Mouse (Mus musculus) myocyte (in vitro differentiated cells): ENCODE data around the gene Spint1.

Experiments used
- CEBPB ChIP-seq: IDR thresholded peaks from 2 replicates; pipeline ENCODE4 v1.6.1; 2011; ENCODE audit warnings: mild to moderate bottlenecking, moderate library complexity; ENCODE audit not compliant: poor library complexity, insufficient read depth, severe bottlenecking
- E2F4 ChIP-seq: IDR thresholded peaks from one replicate; pipeline ENCODE4 v1.6.1; 2011; ENCODE audit warnings: mild to moderate bottlenecking, control low read depth, moderate library complexity; ENCODE audit not compliant: insufficient read depth
- MAX ChIP-seq: IDR thresholded peaks from one replicate; pipeline ENCODE4 v1.6.1; 2011; ENCODE audit warnings: low read depth, mild to moderate bottlenecking, control low read depth
- MYOD1 ChIP-seq, 3 experiments: IDR thresholded peaks; one replicate each; pipeline ENCODE4 v1.6.1; 2011; ENCODE audit warnings: control low read depth in 2 of 3, low read depth in 2 of 3, mild to moderate bottlenecking in 2 of 3, moderate library complexity in 1 of 3; ENCODE audit not compliant: insufficient read length in 2 of 3, control insufficient read depth in 1 of 3
- POLR2A ChIP-seq: IDR thresholded peaks from one replicate; pipeline ENCODE4 v1.6.1; 2011; ENCODE audit warnings: low read depth, mild to moderate bottlenecking, control low read depth, moderate library complexity; ENCODE audit not compliant: insufficient read length
- POLR2AphosphoS2 ChIP-seq: IDR thresholded peaks from one replicate; pipeline ENCODE4 v1.6.1; 2011; ENCODE audit warnings: low read depth, control low read depth; ENCODE audit not compliant: insufficient read length
- TCF12 ChIP-seq: IDR thresholded peaks from one replicate; pipeline ENCODE4 v1.6.1; 2011; ENCODE audit warnings: mild to moderate bottlenecking, control low read depth; ENCODE audit not compliant: poor library complexity, insufficient read depth, severe bottlenecking
- TCF3 ChIP-seq: IDR thresholded peaks from one replicate; pipeline ENCODE4 v1.6.1; 2011; ENCODE audit warnings: low read depth, control low read depth; ENCODE audit not compliant: insufficient read length
- USF1 ChIP-seq: IDR thresholded peaks from one replicate; pipeline ENCODE4 v1.6.1; 2011; ENCODE audit warnings: low read depth, mild to moderate bottlenecking, control low read depth, moderate library complexity

- TF ChIP-seq POLR2A (no peak), MAX (no peak), POLR2AphosphoS2 (no peak), CEBPB (no peak), TCF3 (no peak), E2F4 (no peak), USF1 (no peak), MYOD1 (IDR thresholded peaks at IDR 0.05; ENCODE audit: control insufficient read depth in 1 of 3, insufficient read length in 2 of 3, low read depth in 2 of 3) (no peak), TCF12 (no peak)
Observed at GRCm38 (mm10) chr2:119292852-119293251, 55.7 kb downstream of the Spint1 start.
